Mouse (Mus musculus) myocyte (in vitro differentiated cells): ENCODE measurements around the gene Rnf126.
A peak's percentile ranks its signal among the peaks of the same experiment; 100 is the strongest.

Experiments used
- CEBPB ChIP-seq: IDR thresholded peaks from 2 replicates; pipeline ENCODE4 v1.6.1; 2011; ENCODE audit warnings: mild to moderate bottlenecking, moderate library complexity; ENCODE audit not compliant: poor library complexity, insufficient read depth, severe bottlenecking
- E2F4 ChIP-seq: IDR thresholded peaks from one replicate; pipeline ENCODE4 v1.6.1; 2011; ENCODE audit warnings: mild to moderate bottlenecking, control low read depth, moderate library complexity; ENCODE audit not compliant: insufficient read depth
- MAX ChIP-seq: IDR thresholded peaks from one replicate; pipeline ENCODE4 v1.6.1; 2011; ENCODE audit warnings: low read depth, mild to moderate bottlenecking, control low read depth
- MYOD1 ChIP-seq, 3 experiments: IDR thresholded peaks; one replicate each; pipeline ENCODE4 v1.6.1; 2011; ENCODE audit warnings: control low read depth in 2 of 3, low read depth in 2 of 3, mild to moderate bottlenecking in 2 of 3, moderate library complexity in 1 of 3; ENCODE audit not compliant: insufficient read length in 2 of 3, control insufficient read depth in 1 of 3
- MYOG ChIP-seq, 3 experiments: IDR thresholded peaks; one replicate each; pipeline ENCODE4 v1.6.1; 2011; ENCODE audit warnings: control low read depth in 2 of 3, low read depth in 2 of 3, mild to moderate bottlenecking in 2 of 3; ENCODE audit not compliant: insufficient read length in 2 of 3, control insufficient read depth in 1 of 3, insufficient read depth in 1 of 3
- POLR2A ChIP-seq: IDR thresholded peaks from one replicate; pipeline ENCODE4 v1.6.1; 2011; ENCODE audit warnings: low read depth, mild to moderate bottlenecking, control low read depth, moderate library complexity; ENCODE audit not compliant: insufficient read length
- POLR2AphosphoS2 ChIP-seq: IDR thresholded peaks from one replicate; pipeline ENCODE4 v1.6.1; 2011; ENCODE audit warnings: low read depth, control low read depth; ENCODE audit not compliant: insufficient read length
- REST ChIP-seq: IDR thresholded peaks from one replicate; pipeline ENCODE4 v1.6.1; 2011; ENCODE audit warnings: mild to moderate bottlenecking, control low read depth, moderate library complexity; ENCODE audit not compliant: insufficient read depth, insufficient read length
- SRF ChIP-seq: IDR thresholded peaks from one replicate; pipeline ENCODE4 v1.6.1; 2011; ENCODE audit warnings: low read depth; ENCODE audit not compliant: control insufficient read depth, insufficient read length
- TCF12 ChIP-seq: IDR thresholded peaks from one replicate; pipeline ENCODE4 v1.6.1; 2011; ENCODE audit warnings: mild to moderate bottlenecking, control low read depth; ENCODE audit not compliant: poor library complexity, insufficient read depth, severe bottlenecking
- TCF3 ChIP-seq: IDR thresholded peaks from one replicate; pipeline ENCODE4 v1.6.1; 2011; ENCODE audit warnings: low read depth, control low read depth; ENCODE audit not compliant: insufficient read length
- USF1 ChIP-seq: IDR thresholded peaks from one replicate; pipeline ENCODE4 v1.6.1; 2011; ENCODE audit warnings: low read depth, mild to moderate bottlenecking, control low read depth, moderate library complexity

DNA sequence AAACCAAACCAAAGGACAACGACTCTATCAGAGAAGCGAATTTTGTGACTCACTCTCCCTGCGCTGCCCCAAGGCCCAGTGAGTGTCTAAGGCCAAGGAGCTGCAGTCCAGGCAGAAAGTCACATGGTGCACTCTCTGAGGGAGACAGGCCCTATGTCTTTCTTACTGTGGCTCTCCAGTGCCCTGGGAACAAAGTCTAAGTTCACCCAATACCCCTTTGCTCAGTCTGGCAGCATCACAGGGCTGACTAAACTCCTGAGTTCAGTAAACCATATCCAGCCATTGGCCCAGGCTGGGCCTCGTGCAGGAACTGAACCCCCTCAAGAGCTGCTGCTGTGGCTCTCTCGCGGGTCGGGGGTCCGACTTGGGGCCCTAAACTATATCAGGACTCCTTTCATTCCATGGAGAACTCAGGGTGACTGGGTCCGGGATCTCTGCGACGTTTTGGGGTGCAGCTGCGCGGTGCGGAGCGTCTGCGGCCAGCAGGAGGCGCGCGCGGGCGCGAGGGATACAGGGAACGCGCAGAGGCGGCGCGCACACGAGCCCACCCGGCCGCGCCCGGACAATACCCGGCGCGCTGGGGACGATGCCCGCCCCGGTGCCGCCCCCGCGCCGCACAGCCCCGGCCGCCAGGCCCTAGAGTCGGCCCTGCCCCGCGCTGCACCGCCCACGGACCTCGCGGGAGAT lies 26.4 kb upstream of the Rnf126 start, which contains the start of gene Palm:
- peak; percentile 71 for TF ChIP-seq POLR2A
- peak; percentile 35 for TF ChIP-seq POLR2AphosphoS2
- TF ChIP-seq TCF12, result no peak
- TF ChIP-seq USF1, result peak; percentile 44
- peak in 2 of 3 experiments; percentile 52 to 64 for TF ChIP-seq MYOD1 (IDR thresholded peaks at IDR 0.05; ENCODE audit: control insufficient read depth in 1 of 3, insufficient read length in 2 of 3, low read depth in 2 of 3)
- TF ChIP-seq MAX, result no peak
- no peak for TF ChIP-seq E2F4
- TF ChIP-seq SRF, result no peak
- TF ChIP-seq CEBPB, result no peak
- TF ChIP-seq TCF3, result peak; percentile 8
- TF ChIP-seq MYOG (IDR thresholded peaks at IDR 0.05; ENCODE audit: control insufficient read depth in 1 of 3, insufficient read depth in 1 of 3, insufficient read length in 2 of 3, low read depth in 2 of 3), result peak in 2 of 3 experiments; percentile 43 to 76
- no peak for TF ChIP-seq REST
